Mouse (Mus musculus) myocyte (in vitro differentiated cells): ENCODE results near the gene Fam186a.

Experiments
- E2F4 ChIP-seq: IDR thresholded peaks from one replicate; pipeline ENCODE4 v1.6.1; 2011; ENCODE audit warnings: mild to moderate bottlenecking, control low read depth, moderate library complexity; ENCODE audit not compliant: insufficient read depth
- MAX ChIP-seq: IDR thresholded peaks from one replicate; pipeline ENCODE4 v1.6.1; 2011; ENCODE audit warnings: low read depth, mild to moderate bottlenecking, control low read depth
- MYOD1 ChIP-seq, 3 experiments: IDR thresholded peaks; one replicate each; pipeline ENCODE4 v1.6.1; 2011; ENCODE audit warnings: control low read depth in 2 of 3, low read depth in 2 of 3, mild to moderate bottlenecking in 2 of 3, moderate library complexity in 1 of 3; ENCODE audit not compliant: insufficient read length in 2 of 3, control insufficient read depth in 1 of 3
- MYOG ChIP-seq, 3 experiments: IDR thresholded peaks; one replicate each; pipeline ENCODE4 v1.6.1; 2011; ENCODE audit warnings: control low read depth in 2 of 3, low read depth in 2 of 3, mild to moderate bottlenecking in 2 of 3; ENCODE audit not compliant: insufficient read length in 2 of 3, control insufficient read depth in 1 of 3, insufficient read depth in 1 of 3
- POLR2A ChIP-seq: IDR thresholded peaks from one replicate; pipeline ENCODE4 v1.6.1; 2011; ENCODE audit warnings: low read depth, mild to moderate bottlenecking, control low read depth, moderate library complexity; ENCODE audit not compliant: insufficient read length
- TCF12 ChIP-seq: IDR thresholded peaks from one replicate; pipeline ENCODE4 v1.6.1; 2011; ENCODE audit warnings: mild to moderate bottlenecking, control low read depth; ENCODE audit not compliant: poor library complexity, insufficient read depth, severe bottlenecking
- USF1 ChIP-seq: IDR thresholded peaks from one replicate; pipeline ENCODE4 v1.6.1; 2011; ENCODE audit warnings: low read depth, mild to moderate bottlenecking, control low read depth, moderate library complexity

- TF ChIP-seq TCF12 (no peak), POLR2A (no peak), USF1 (no peak), MAX (no peak), E2F4 (no peak), MYOD1 (IDR thresholded peaks at IDR 0.05; ENCODE audit: control insufficient read depth in 1 of 3, insufficient read length in 2 of 3, low read depth in 2 of 3) (no peak), MYOG (IDR thresholded peaks at IDR 0.05; ENCODE audit: control insufficient read depth in 1 of 3, insufficient read depth in 1 of 3, insufficient read length in 2 of 3, low read depth in 2 of 3) (no peak)
Measured at GRCm38 (mm10) chr15:99940426-99940825, 26.4 kb downstream of the Fam186a start.
